Mouse (Mus musculus) urinary bladder, adult 2 months (tissue): Measurements from ENCODE around the gene Gm38655. TPM values are rescaled to one million over a fixed set of nuclear protein-coding genes. Genes with fewer than 3 reads are reported as not detected.
"Not testable (repeated sequence)": the region's sequence is repeated elsewhere in the genome, so short reads cannot be mapped to it uniquely, and the experiment has no call there.

Experiments used
- DNase-seq: peaks from one replicate; pipeline ENCODE4 v3.0.0; 2022; ENCODE audit warnings: low spot score
- polyA plus RNA-seq: library from polyadenylated mRNA; depleted of rRNA; stranded (reverse); fragments of >200 nt; gene quantifications from 2 replicates; pipeline ENCODE4 v1.2.3, GENCODE M21; 2012; rRNA removed

Gene Gm38655
- polyA plus RNA-seq = 0.07 TPM in 1 of 2 replicates, not detected in the other

DNA sequence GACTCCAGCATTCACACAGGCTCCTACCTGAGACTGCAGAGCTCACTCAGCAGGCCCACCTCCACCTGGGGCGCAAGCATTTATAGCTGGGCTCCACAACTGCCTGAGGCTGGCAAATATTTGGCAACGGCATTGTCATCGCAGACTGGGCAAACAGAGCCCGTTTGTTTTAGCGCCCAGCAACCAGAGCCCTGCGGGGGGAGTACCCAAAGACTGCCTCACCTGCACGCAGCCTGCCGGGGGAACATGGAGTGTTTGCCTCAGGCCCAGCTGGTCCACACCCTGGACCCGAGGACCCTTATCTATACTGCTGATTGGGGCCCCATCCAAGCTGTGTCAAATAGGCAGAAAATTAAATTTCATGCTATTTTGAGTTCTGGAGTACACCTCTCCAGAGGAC is at the start of gene Gm38655:
Gm38655 (minus strand) TSS at position 61 of the 400 bp plus-strand sequence.
- no peak for DNase-seq

DNA sequence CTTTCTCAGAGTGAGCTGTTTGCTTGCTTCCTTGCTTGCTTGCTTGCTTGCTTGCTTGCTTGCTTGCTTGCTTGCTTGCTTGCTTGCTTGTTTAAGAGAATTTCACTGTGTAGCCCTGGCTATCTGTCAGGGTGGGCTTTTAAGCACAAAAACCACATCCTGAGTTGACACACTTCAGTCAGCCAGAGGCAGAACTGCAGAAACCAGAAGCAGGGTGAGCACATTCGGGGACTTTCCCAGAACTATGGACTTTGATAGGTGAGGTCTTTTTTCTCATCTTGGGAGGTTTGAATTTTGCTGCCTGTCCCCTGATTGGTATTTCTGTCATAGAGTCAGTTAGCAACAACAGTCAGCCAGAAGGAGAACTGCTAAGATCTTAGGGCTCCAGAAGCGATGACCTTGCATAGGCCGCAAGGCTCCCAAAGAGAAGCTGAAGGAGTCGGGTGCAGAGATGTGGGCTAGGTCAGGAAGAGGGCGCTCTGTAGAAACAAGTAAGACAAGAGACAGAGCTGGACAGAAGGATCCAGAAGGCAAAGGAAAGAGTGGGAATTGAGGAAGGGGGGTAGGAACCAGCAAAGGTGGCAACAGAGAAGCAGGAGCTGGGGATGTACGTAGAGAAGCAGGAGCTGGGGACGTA is 49.4 kb upstream of the Gm38655 start:
- DNase-seq = no peak

DNA sequence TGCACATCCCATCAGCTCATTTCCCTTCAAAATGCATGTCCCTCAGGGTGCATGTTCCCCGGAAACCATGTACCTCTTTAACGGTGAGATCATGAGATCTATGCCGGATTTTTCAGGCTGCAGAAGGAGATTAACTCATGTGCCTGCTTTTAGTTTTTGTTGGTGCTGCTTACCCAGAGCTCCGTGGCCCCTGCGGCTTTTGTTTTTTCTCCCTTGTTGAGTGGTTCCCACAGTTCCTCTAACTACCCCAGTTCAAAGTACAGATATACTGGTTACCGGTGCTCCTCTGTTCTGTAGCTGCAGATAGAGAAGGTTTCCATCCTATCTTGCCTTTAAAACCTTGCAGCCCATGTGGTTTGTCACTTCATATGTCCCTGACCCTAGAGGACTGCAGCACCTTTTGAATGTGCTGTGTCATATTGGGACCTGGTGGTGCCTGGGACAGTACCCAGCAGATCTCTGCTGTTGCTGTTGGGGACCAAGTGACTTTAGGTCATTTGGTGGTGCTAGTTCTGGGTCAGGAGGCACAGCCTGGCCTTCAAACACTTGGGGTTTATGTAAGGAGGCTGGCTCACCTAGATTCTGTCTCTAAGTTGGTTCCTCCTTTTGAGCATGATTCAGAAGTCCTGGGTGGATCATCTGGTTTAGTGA is 47.8 kb upstream of the Gm38655 start:
- DNase-seq = no peak

DNA sequence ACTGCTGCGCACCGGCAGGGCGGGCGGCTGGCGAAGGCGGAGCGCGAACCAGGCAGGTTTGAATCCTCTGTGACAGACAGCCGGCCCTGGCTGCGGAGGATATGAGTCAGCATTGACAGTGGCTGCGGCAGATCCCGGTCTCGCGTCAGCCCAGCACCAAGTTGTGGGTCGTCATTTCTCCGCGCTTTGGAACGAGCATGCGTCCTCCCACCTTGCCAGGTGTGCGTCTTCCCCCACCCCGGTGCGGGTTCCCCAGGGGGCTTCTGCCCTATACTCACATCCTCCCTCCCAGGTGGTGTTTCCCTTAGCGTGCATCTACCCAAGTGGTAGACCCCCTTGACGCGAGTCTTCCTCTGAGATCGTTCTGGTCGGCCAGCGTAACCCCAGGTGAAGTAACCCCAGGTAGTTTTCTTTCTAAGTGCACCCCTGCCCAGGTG is 47.3 kb upstream of the Gm38655 start:
- not testable (repeated sequence) for DNase-seq

DNA sequence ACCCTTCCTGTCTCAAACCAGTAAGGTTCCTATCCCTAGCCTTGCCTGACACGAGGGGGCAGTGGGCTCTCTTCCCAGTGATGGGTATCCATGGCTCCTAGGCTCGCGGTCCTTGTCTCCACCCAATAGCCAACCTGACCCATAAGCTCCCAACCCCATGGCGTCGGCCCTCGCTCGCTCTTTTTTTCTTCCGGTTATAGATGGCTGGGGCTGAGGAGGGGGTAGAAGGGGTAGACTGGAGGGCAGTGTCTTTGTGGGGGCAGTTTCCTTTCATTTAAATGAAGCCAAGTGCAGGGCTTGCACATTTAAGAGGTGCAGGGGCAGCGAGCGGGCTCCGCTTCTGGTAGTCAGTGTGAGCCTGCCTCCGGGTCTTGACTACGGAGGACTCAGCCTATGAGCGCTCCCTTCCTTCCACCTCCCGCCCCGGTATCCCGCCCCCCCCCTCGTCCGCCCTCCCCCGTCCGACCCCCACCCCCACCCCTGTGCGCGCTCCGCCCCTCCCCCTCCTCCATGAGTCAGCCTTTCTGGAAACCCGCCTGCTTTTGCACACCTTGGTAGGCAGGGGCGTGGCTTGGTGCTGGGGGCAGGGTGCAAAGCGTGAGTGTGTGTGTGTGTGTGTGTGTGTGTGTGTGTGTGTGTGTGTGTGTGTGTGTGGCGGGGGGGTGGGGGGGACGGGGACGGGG is 46.7 kb upstream of the Gm38655 start:
- no peak for DNase-seq

DNA sequence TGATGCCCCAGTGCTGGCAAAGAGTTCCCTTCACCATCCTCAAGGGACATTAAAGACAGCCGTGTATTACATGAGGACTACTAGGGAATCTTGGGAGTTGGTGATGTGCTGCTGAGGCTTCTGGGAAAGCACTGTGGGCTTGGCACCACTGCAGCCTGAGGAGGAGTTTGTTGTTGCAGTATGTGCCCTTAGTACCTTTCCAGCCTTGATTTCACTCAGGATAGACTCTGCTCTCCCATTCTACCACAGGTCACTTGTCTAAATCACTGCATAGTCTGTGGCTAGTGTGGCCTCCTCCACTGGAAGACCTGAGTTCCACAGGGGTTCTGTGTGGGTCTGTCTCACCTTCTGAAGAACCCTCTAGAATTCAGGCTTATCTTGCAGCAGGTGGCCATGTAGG is 45.5 kb upstream of the Gm38655 start:
- no peak for DNase-seq

DNA sequence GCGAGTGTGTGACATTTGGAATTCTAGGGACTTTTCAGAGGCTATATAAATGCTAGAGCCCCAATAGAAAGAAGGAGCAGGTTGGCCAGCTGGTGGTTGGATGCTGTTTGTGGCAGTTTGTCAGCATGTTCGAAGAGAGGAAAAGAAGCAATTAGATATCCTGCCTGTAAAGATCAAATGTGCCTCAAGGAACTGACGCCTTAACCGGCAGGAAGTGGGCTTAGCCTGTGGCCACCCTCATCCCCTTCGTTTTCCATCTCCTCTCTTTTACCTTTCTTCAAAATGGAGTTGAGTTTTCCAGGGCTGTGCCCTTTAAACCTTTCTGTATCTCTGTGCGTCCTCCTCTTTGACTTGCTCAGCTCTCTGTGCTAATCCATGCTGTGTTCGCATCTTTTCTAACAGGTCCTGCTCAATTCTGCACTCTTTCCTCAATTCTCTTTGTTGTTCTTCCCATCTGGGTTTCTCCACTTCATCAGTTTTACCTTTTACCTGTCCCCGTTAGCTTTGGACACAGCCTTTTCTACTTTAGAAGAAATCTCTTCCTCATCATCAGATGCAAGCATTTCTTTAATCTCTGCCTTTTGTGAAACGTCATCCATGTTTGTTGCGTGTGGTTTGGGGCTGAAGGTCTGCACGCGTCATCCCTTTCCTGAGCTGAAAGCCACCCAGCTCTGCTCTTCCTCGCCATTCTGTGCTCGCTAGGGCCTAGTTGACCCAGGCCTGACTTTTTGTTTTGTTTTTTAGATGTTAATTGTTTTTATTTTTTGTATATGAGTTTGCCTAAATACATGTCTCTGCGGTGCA is 44.4 kb upstream of the Gm38655 start:
- no peak for DNase-seq

DNA sequence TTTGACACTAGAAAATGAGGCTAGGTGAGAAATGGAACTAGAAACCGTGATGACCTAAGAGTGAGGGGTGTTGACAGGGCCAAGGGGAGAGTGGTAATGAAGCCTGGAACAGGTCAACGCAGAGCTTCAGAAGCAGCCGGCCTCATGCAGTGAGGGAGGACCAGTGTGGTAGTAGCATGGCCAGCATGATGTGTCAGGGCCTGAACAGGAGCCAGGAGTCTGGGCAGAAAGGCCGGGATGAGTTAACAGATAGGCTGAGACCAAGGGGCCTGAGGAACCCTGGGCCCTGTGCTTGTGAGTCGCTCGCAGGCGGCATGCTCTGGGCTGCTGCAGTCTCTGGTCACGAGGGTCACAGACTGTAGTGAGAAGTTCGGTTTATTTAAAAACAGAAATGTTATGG is 43.7 kb upstream of the Gm38655 start:
- no peak for DNase-seq

DNA sequence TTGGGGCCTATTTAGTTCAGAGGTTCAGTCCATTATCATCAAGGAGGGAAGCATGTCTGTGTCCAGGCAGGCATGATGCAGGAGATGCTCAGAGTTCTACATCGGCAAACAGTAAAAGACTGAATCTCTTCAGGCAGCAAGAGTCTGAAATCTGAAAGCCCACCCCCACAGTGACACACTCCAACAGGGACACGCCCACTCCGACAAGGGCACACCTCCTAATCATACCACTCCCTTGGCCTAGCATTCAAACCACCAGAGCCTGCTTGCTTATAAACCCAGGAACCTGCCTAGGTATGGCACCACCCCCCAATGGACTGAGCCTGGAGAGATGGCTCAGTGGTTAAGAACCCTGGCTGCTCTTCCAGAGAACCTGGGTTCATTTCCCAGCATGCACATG is 40.2 kb upstream of the Gm38655 start:
- DNase-seq = no peak

DNA sequence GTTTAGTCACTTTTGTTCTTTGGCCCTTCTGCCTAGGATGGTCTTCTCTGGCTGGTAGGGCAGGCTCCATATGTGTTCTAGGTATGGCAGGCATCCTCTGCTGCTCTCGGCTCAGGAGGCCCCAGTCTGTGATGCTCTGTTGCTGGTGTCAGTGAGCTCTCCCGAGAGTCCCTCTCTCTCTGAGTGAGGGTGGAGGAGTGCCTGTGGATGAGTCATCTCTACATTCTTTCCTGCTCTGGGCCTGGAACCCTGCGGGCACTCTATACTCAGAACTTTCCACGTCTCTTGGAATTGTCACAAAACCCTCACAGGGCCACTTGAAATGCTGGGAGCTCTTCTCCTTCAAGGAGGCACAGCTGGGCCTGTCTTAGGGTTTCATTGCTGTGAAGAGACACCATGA is 36.4 kb upstream of the Gm38655 start:
- DNase-seq = no peak

DNA sequence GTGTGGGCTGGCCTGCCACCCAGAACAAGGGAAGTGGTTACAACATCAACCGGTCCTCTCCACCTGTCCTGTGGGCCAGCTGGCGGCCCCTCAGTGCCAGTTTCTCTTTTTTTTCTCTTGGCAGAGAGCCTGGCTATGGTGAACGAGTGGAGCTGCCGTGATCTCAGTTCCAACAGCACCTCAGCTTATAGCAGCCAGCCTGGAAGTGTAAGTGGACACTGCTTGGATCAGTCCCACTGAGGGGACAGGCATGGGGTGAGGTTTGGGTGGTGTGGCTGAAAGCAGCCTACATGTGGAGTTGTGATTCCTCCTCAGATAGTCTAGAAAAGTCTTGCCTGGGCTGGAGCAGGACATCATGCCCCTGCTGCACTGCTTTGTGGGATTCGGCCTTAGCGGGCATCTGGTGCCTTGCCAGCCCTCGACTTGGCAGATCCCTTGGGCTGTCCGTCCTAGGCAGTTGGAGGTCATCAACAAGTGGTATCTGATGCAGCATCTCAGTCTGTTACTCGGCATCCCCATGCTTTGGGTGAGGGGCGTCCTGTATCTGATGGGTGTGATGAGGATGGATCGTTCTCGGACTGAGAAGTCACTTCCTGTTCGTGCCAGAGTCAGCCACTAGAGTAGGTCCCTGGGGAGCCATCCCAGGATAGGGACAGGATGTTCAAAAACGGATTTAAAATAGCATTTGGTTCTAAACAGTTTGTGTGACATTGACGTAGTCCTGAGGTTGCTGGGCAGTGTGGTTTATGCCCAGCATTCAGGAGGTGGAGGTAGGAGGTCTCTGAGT is 35.6 kb upstream of the Gm38655 start:
- DNase-seq = no peak

DNA sequence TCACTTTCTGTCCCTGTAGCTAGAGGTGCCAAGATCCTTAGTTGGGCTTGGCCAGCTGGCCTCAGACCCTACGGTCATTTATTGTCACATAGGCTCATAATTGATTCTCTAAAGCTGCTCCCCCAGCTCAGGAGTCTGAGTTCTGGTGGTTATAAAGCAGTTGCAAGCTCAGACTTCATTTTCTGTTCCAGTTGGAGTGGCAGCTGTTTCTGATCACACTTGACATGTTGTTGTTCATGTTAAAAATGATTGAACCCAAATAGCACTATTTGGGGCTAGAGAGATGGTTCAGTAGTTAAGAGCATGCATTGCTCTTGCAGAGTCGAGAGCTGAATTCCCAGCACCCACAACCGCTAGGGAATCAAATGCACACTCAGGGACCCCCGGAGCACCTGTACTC is 34.7 kb upstream of the Gm38655 start:
- DNase-seq = no peak

DNA sequence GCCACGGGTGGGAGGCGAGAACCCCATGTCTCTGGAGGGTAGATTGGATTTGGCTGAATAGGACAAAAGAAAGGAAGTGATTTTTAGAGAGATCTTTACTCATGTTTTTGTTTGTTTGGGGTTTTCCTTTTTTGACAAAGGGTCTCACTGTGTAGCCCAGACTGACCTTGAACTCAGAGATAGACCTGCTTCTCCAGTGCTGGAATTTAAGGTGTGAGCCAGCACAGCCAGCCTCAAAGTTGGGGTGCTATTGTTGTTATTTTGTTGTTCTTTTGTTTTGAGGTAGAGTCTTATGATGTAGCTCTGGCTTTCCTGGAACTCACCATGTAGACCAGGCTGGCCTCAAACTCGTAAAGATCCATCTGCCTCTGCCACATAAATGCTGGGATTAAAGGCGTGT is 27.1 kb upstream of the Gm38655 start:
- no peak for DNase-seq

DNA sequence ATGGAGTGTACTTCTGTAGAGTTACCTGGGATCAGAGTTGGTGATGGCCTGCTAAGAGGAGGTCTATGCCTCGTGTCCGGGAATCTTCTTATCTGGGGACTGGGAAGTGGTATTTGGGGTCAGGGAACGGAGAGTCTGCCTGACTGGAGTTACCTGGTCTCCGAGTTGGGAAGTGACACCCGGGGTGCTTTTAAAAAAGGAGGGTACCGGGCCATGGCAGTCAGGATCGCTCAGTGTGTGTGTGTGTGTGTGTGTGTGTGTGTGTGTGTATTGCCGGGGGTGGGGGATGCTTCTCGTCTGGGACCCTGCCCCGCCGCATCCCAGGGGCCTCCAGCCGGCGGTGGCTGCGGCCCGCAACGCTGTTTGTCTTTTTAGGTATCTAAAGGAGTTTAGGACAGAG is 13.8 kb upstream of the Gm38655 start:
- DNase-seq = no peak

DNA sequence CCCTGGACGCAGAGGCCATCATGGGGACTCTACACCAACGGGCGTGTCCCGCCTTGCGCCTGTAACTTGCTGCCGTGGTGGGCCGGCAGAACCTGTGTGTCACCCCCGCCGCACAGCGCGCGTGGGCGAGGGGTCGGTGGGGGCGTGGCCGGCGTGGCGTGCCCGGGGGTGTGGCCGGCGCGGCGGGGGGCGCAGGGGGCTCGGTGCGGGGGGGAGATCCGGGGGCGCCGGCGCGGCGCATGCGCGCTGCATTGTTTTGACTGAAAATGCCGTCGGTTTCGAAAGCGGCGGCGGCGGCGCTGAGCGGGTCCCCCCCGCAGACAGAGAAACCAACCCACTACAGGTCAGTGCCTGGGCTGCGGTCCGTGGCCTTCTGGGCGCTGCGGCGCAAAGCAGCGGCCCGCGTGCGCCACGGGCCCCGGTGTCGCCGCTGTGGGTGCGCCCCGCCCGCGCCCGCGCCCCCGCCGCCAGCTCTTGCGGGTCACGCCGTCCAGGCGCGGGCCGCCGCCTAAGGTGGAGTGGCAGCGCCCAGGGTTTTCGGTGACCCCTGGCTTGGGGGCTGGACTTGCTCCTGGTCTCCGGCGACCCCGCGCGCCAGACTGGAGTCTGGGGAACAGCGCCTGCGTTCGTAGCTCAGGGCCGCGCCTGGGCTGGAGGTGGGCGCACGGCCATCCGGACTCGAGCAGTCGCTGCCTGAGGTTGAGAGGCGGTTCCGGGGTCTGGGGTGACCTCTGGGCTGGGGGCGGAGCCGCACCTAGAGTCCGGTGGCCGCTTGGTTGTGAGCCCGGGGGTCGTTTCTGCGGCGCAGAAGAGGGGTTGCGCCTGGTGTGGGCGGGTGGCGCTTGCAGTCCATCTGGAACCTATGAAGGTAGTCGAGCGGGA is 13.1 kb upstream of the Gm38655 start, which contains the start of gene Unkl:
Unkl (plus strand) TSS at position 248 of the 882 bp plus-strand sequence.
- peak; percentile 69 for DNase-seq

DNA sequence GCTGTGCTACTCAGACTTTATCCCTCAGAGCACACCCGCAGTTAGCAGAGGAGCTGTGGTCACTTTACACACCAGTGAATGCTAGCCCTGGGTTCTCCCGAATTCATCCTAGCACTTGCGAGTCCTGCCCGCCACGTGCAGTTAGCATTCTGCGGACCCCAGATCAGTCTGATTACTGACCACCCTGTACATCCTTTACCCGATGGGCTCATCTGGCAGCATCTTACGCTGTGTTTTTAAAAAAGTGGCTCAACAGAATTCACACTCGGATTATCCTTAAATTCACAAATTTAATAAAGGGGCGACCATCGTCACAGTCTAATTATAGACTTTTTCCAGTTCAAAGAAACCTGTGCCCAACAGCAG is 12.5 kb upstream of the Gm38655 start:
- no peak for DNase-seq

DNA sequence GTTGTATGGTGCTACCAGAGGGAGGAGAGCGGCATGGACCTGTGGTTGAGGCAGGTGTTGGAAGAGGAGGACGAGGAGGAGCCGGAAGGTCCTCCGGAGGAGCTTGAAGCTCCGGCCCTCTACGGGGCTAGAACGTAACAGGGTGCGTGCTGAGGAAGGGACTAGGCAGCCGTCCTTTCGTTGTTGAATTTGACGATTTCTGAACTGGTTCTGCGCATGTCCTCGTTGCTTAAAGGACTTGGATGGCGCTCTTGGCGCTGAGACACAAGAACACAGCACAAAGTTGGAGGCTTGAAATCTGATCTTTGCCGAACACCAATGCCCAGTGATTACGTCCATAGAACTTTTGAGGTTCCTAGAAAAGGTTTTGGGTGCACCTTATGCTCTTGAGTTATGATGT is 9.7 kb upstream of the Gm38655 start:
- no peak for DNase-seq

DNA sequence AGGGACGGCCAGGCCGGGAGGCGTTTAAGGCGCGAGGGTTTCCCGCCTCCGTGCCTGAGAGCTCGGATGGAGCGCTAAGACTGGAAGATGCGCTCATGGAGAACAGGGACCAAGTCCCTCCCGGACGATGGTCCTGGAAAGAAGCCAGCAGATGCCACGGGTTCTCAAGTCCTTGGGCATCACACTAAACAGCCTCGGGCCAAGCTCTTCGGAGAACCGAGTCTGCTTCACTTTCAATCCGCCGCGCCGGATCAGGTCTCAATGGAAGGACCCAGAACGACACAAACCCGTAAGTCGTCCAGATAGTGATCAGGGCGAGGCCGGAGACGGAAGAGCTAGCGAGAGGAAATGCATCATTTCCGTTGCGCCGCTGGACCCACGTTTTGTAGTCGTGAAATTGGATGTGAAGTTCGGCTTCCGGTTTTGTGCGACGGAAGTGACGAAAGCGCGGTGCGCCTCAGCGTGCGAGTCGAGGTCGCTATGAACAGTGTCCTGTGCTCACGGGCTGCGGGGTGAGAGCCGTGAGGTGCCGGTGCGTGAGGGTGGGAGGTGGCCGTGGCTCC is 8.9 kb upstream of the Gm38655 start, which contains the start of gene BC003965:
BC003965 (plus strand) TSS at position 426 of the 563 bp plus-strand sequence.
- DNase-seq = peak; percentile 93

DNA sequence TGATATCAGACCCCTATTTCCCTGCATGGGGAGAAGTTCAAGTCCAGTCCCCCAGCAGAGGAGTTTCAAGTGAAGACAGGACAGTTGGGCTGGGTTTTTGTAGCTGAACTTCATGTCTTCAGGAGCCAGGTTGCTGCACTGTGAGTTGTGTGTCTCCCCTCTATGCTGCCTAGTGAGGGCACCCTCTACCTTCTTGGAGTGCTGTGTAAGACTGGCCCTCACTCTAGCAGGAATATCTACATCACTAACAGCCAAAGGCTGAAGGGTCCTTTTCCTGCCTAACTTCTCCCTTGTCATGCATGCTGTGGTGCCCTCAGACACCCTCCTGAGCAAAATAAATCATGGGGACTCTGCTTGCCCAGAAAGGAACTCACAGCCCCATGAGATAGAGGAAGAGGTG is 8.0 kb upstream of the Gm38655 start:
- DNase-seq = no peak

DNA sequence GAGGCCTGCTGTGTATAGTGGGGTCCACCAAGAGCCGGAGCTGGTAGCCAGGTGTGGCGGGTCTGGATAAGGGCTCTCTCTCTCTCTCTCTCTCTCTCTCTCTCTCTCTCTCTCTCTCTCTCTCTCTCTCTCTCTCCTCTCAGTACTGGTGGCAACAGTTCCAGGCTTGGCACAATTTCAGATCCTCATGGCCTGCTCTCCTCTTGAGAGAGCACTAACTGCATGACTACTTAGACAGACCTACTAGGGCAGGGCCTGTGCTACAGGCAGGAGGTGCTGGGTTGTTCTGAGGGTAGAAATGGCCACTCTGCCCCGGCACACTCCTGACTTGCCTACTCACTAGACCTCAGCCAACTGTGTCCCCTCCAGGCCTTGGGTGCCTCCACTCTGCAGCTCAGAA is 2.7 kb downstream of the Gm38655 start:
- no peak for DNase-seq
